Mouse (Mus musculus) lung, adult 2 months (tissue): ENCODE data around the gene Tbc1d9b.

ENCODE experiments used
- CTCF ChIP-seq: fragments of 200-500 bp; IDR thresholded peaks from 2 replicates; pipeline ENCODE4 v1.5.1; 2011; ENCODE audit warnings: mild to moderate bottlenecking, low read length, control low read depth; ENCODE audit not compliant: insufficient read depth
- POLR2A ChIP-seq: fragments of 200-500 bp; IDR thresholded peaks from 2 replicates; pipeline ENCODE4 v1.6.1; 2011; ENCODE audit warnings: low read depth, mild to moderate bottlenecking, control low read depth, low read length, borderline replicate concordance; ENCODE audit errors: extremely low read depth

DNA sequence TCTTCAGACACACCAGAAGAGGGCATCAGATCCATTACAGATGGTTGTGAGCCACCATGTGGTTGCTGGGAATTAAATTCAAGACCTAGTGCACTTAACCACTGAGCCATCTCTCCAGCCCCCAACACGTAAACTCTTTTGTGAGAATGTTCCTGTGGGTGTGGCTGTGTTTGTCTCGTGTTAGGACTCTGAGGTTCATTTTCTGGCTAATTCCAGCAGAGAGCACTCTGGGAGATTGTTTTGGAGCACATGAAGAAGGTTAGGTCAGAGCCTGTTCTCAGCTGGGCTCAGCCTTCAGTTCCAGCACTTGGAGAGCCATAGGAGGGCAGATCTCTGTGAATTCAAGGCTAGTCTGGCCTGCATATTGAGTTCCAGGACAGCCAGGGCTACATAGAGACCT lies 88.6 kb downstream of the Tbc1d9b start:
- TF ChIP-seq POLR2A = no peak
- TF ChIP-seq CTCF = no peak
